Mouse (Mus musculus) MEL (cell line): ENCODE results near the gene Bicdl1.

Experiments
- E2F4 ChIP-seq: IDR thresholded peaks from 2 replicates; pipeline ENCODE4 v1.6.1; 2011; ENCODE audit warnings: low read depth, low read length, improper control_type of control experiment, borderline replicate concordance
- HCFC1 ChIP-seq: IDR thresholded peaks from 2 replicates; pipeline ENCODE4 v1.6.1; 2012; ENCODE audit warnings: low read depth, mild to moderate bottlenecking, inconsistent platforms, low read length, improper control_type of control experiment, moderate library complexity
- MAZ ChIP-seq: IDR thresholded peaks from 2 replicates; pipeline ENCODE4 v1.6.1; 2012; ENCODE audit warnings: low read depth, mild to moderate bottlenecking, inconsistent platforms, low read length, improper control_type of control experiment

DNA sequence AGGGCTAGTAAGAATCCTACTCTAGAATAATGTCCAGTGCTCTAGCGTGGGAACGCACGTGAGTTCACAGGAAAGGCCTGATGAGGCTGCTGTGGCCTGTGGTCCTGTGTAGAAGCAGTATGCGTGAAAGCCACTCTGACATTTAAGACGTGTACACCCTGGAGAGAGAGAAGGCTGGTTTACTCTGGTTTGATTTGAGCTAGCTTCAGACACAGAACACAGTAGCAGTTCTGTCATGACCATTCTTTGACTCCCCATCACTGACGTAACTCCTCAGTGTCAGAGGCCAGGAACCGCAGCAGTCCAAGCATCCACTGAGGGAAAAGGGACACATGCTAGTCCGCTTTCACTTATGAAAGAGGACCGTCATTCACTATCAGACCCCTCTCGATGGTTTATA lies 46.3 kb downstream of the Bicdl1 start:
- TF ChIP-seq E2F4, result no peak
- TF ChIP-seq MAZ, result no peak
- no peak for TF ChIP-seq HCFC1
